Mouse (Mus musculus): ENCODE data around the gene Diras2.

DNA sequence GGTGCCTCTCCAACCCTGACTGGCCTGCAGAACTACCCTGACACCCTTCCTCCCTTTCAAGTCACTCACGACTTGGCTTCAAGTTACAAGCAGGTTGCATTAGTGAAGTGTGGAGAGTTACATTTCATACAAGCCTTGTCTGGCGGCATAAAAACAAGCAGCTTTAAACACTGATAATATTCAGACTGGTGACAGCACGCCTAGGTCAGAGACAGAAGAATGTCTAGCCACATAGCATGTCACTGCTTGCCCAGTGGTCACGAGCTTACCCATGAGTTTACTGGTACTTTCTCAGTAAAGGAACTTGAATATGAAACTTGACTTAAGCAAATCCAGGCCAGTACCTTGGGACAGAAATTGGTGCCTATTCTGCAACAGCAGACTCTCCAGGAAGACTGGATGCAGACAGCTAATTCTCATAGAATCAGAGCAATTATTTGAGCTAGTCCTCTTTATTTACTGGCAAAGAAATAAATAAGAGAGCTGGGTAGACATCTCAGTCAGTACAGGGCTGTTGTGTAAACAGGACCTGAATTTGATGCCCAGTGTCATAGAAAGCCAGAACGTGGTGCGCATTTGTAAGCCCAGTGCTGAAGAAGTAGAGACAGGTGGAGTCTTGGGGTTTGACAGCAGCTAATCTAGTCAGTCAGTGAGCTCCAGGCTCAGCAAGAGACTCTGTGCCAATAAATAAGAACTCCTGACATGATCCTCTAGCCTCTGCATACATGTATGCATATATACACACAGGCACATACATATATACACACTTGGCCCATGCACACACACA is 4.6 kb downstream of the Diras2 start:
- TF ChIP-seq CTCF (IDR thresholded peaks at IDR 0.05; ENCODE audit: extremely low read depth, insufficient read depth, insufficient read length, insufficient replicate concordance) (no peak), POLR2A (IDR thresholded peaks at IDR 0.05; ENCODE audit: low read depth, low read length) (no peak)
